Mouse (Mus musculus): ENCODE measurements around the gene Ankfy1. TPM values are rescaled to one million over a fixed set of nuclear protein-coding genes. Genes with fewer than 3 reads are reported as not detected.
"Not testable (repeated sequence)": the region's sequence is repeated elsewhere in the genome, so short reads cannot be mapped to it uniquely, and the experiment has no call there.

Gene Ankfy1
- polyA plus RNA-seq, 1 experiment from 2014 or later: 33.8 TPM

- Histone ChIP-seq H3K4me2 (replicated peaks) (no peak overlapping the region), H3K9me3 (ENCODE audit: control insufficient read depth, low read length) (no peaks in the 10 kb centered on the region), H3K27me3 (ENCODE audit: control insufficient read depth, insufficient read depth, low read length) (no peaks in the 10 kb centered on the region), H3K4me3 (replicated peaks; ENCODE audit: low read length) (no peak overlapping the region), H3K9ac (no peak overlapping the region), H3K36me3 (replicated peaks; ENCODE audit: control insufficient read depth, insufficient read depth) (no peaks in the 10 kb centered on the region; the same call in 1 of the 2 replicates), H3K27ac (no peak overlapping the region), H3K4me1 (replicated peaks; ENCODE audit: control insufficient read depth, insufficient read depth, low read length) (peaks cover 4% of the 10 kb centered on the region; the same call in 1 of the 2 replicates)
- no peak for DNase-seq (ENCODE audit: low spot score)
- ATAC-seq (ENCODE audit: low FRiP score): no peak
Measured at GRCm38 (mm10) chr11:72697323-72697722, 7.5 kb downstream of the Ankfy1 start.

GRCm38 (mm10) chr11:72705111-72705510 lies 15.3 kb downstream of the Ankfy1 start:
- H3K4me2 ChIP-seq (replicated peaks); H3K9me3 ChIP-seq (ENCODE audit: control insufficient read depth, low read length); H3K27ac ChIP-seq; H3K27me3 ChIP-seq (ENCODE audit: control insufficient read depth, insufficient read depth, low read length); ATAC-seq (ENCODE audit: low FRiP score); H3K9ac ChIP-seq; DNase-seq (ENCODE audit: low spot score); H3K4me1 ChIP-seq (replicated peaks; ENCODE audit: control insufficient read depth, insufficient read depth, low read length); H3K36me3 ChIP-seq (replicated peaks; ENCODE audit: control insufficient read depth, insufficient read depth); H3K4me3 ChIP-seq (replicated peaks; ENCODE audit: low read length): not testable (repeated sequence)
- WGBS: 92% methylated on average over 2 of the region's 2 CpGs

- H3K36me3 ChIP-seq (replicated peaks; ENCODE audit: control insufficient read depth, insufficient read depth): peaks cover 32% of the 10 kb centered on the region
- H3K27ac ChIP-seq: no peak overlapping the region
- ATAC-seq (ENCODE audit: low FRiP score) (no peak), DNase-seq (ENCODE audit: low spot score) (no peak)
- 85% methylated on average over 5 of the region's 5 CpGs for WGBS
- H3K9me3 ChIP-seq (ENCODE audit: control insufficient read depth, low read length): no peaks in the 10 kb centered on the region
- no peak overlapping the region for H3K4me2 ChIP-seq (replicated peaks)
- no peaks in the 10 kb centered on the region for H3K4me1 ChIP-seq (replicated peaks; ENCODE audit: control insufficient read depth, insufficient read depth, low read length)
- H3K9ac ChIP-seq: no peak overlapping the region
- H3K27me3 ChIP-seq (ENCODE audit: control insufficient read depth, insufficient read depth, low read length): no peaks in the 10 kb centered on the region
- no peak overlapping the region for H3K4me3 ChIP-seq (replicated peaks; ENCODE audit: low read length)
Measured at GRCm38 (mm10) chr11:72712721-72713120, 22.9 kb downstream of the Ankfy1 start.

- H3K36me3 ChIP-seq (replicated peaks; ENCODE audit: control insufficient read depth, insufficient read depth): peaks cover 38% of the 10 kb centered on the region
- no peak for ATAC-seq (ENCODE audit: low FRiP score)
- WGBS: 92% methylated on average over 3 of the region's 3 CpGs
Measured at GRCm38 (mm10) chr11:72718161-72718560, 28.4 kb downstream of the Ankfy1 start.

GRCm38 (mm10) chr11:72723165-72723564 lies 33.4 kb downstream of the Ankfy1 start:
- ATAC-seq (ENCODE audit: low FRiP score) (no peak), DNase-seq (ENCODE audit: low spot score) (no peak)
- H3K27me3 ChIP-seq (ENCODE audit: control insufficient read depth, insufficient read depth, low read length): no peaks in the 10 kb centered on the region
- no peak overlapping the region for H3K4me3 ChIP-seq (replicated peaks; ENCODE audit: low read length)
- H3K9me3 ChIP-seq (ENCODE audit: control insufficient read depth, low read length): no peaks in the 10 kb centered on the region
- H3K27ac ChIP-seq: no peak overlapping the region
- no peak overlapping the region for H3K9ac ChIP-seq
- peaks cover 35% of the 10 kb centered on the region for H3K36me3 ChIP-seq (replicated peaks; ENCODE audit: control insufficient read depth, insufficient read depth)
- no peaks in the 10 kb centered on the region for H3K4me1 ChIP-seq (replicated peaks; ENCODE audit: control insufficient read depth, insufficient read depth, low read length)
- no peak overlapping the region for H3K4me2 ChIP-seq (replicated peaks)
- WGBS: 76% methylated on average over 2 of the region's 2 CpGs

More at GRCm38 (mm10) chr11:72718161-72718560, 28.4 kb downstream of the Ankfy1 start:
- Histone ChIP-seq H3K9me3 (ENCODE audit: control insufficient read depth, low read length) (no peaks in the 10 kb centered on the region), H3K4me1 (replicated peaks; ENCODE audit: control insufficient read depth, insufficient read depth, low read length) (no peaks in the 10 kb centered on the region), H3K27ac (no peak overlapping the region), H3K27me3 (ENCODE audit: control insufficient read depth, insufficient read depth, low read length) (no peaks in the 10 kb centered on the region), H3K9ac (no peak overlapping the region), H3K4me2 (replicated peaks) (no peak overlapping the region), H3K4me3 (replicated peaks; ENCODE audit: low read length) (no peak overlapping the region)
- no peak for DNase-seq (ENCODE audit: low spot score)

GRCm38 (mm10) chr11:72723871-72724270 lies 34.1 kb downstream of the Ankfy1 start:
- H3K9ac ChIP-seq: no peak overlapping the region
- no peaks in the 10 kb centered on the region for H3K27me3 ChIP-seq (ENCODE audit: control insufficient read depth, insufficient read depth, low read length)
- H3K4me2 ChIP-seq (replicated peaks): no peak overlapping the region
- no peaks in the 10 kb centered on the region for H3K4me1 ChIP-seq (replicated peaks; ENCODE audit: control insufficient read depth, insufficient read depth, low read length)
- no peaks in the 10 kb centered on the region for H3K9me3 ChIP-seq (ENCODE audit: control insufficient read depth, low read length)
- ATAC-seq (ENCODE audit: low FRiP score) (no peak), DNase-seq (ENCODE audit: low spot score) (peak; percentile 27)
- no peak overlapping the region for H3K4me3 ChIP-seq (replicated peaks; ENCODE audit: low read length)
- H3K27ac ChIP-seq: no peak overlapping the region
- peaks cover 37% of the 10 kb centered on the region for H3K36me3 ChIP-seq (replicated peaks; ENCODE audit: control insufficient read depth, insufficient read depth)

- no peaks in the 10 kb centered on the region for H3K27me3 ChIP-seq (ENCODE audit: control insufficient read depth, insufficient read depth, low read length)
- peaks cover 53% of the 10 kb centered on the region for H3K36me3 ChIP-seq (replicated peaks; ENCODE audit: control insufficient read depth, insufficient read depth)
- H3K9me3 ChIP-seq (ENCODE audit: control insufficient read depth, low read length): no peaks in the 10 kb centered on the region
- no peaks in the 10 kb centered on the region for H3K4me1 ChIP-seq (replicated peaks; ENCODE audit: control insufficient read depth, insufficient read depth, low read length)
- H3K9ac ChIP-seq: no peak overlapping the region
- no peak overlapping the region for H3K4me3 ChIP-seq (replicated peaks; ENCODE audit: low read length)
- H3K4me2 ChIP-seq (replicated peaks): no peak overlapping the region
- DNase-seq (ENCODE audit: low spot score): no peak
- no peak overlapping the region for H3K27ac ChIP-seq
- ATAC-seq (ENCODE audit: low FRiP score): no peak
Measured at GRCm38 (mm10) chr11:72726023-72726422, 36.2 kb downstream of the Ankfy1 start.

- DNase-seq (ENCODE audit: low spot score): no peak
- Histone ChIP-seq H3K4me2 (replicated peaks) (no peak overlapping the region), H3K9ac (no peak overlapping the region), H3K27me3 (ENCODE audit: control insufficient read depth, insufficient read depth, low read length) (no peaks in the 10 kb centered on the region), H3K27ac (no peak overlapping the region), H3K36me3 (replicated peaks; ENCODE audit: control insufficient read depth, insufficient read depth) (peaks cover 76% of the 10 kb centered on the region), H3K4me3 (replicated peaks; ENCODE audit: low read length) (no peak overlapping the region), H3K9me3 (ENCODE audit: control insufficient read depth, low read length) (no peaks in the 10 kb centered on the region), H3K4me1 (replicated peaks; ENCODE audit: control insufficient read depth, insufficient read depth, low read length) (no peaks in the 10 kb centered on the region)
- WGBS: 85% methylated on average over 3 of the region's 3 CpGs
- ATAC-seq (ENCODE audit: low FRiP score): no peak
Measured at GRCm38 (mm10) chr11:72733736-72734135, 43.9 kb downstream of the Ankfy1 start.

- Histone ChIP-seq H3K36me3 (replicated peaks; ENCODE audit: control insufficient read depth, insufficient read depth) (peaks cover 76% of the 10 kb centered on the region), H3K9me3 (ENCODE audit: control insufficient read depth, low read length) (no peaks in the 10 kb centered on the region), H3K4me3 (replicated peaks; ENCODE audit: low read length) (no peak overlapping the region), H3K4me2 (replicated peaks) (no peak overlapping the region), H3K27me3 (ENCODE audit: control insufficient read depth, insufficient read depth, low read length) (no peaks in the 10 kb centered on the region), H3K9ac (no peak overlapping the region), H3K4me1 (replicated peaks; ENCODE audit: control insufficient read depth, insufficient read depth, low read length) (no peaks in the 10 kb centered on the region), H3K27ac (no peak overlapping the region)
- DNase-seq (ENCODE audit: low spot score) (no peak), ATAC-seq (ENCODE audit: low FRiP score) (no peak)
- 84% methylated on average over 4 of the region's 4 CpGs for WGBS
Measured at GRCm38 (mm10) chr11:72734840-72735518, 45.2 kb downstream of the Ankfy1 start.

GRCm38 (mm10) chr11:72735519-72735860 lies 45.7 kb downstream of the Ankfy1 start:
- 76% methylated on average over 2 of the region's 2 CpGs for WGBS
- Histone ChIP-seq H3K4me3 (replicated peaks; ENCODE audit: low read length) (no peak overlapping the region), H3K9ac (no peak overlapping the region), H3K4me2 (replicated peaks) (no peak overlapping the region), H3K27me3 (ENCODE audit: control insufficient read depth, insufficient read depth, low read length) (no peaks in the 10 kb centered on the region), H3K27ac (no peak overlapping the region), H3K4me1 (replicated peaks; ENCODE audit: control insufficient read depth, insufficient read depth, low read length) (no peaks in the 10 kb centered on the region), H3K36me3 (replicated peaks; ENCODE audit: control insufficient read depth, insufficient read depth) (peaks cover 76% of the 10 kb centered on the region), H3K9me3 (ENCODE audit: control insufficient read depth, low read length) (no peaks in the 10 kb centered on the region)
- ATAC-seq (ENCODE audit: low FRiP score) (no peak), DNase-seq (ENCODE audit: low spot score) (no peak)
